Mouse (Mus musculus): ENCODE measurements around the gene Zranb3.

Zranb3 gene

DNA sequence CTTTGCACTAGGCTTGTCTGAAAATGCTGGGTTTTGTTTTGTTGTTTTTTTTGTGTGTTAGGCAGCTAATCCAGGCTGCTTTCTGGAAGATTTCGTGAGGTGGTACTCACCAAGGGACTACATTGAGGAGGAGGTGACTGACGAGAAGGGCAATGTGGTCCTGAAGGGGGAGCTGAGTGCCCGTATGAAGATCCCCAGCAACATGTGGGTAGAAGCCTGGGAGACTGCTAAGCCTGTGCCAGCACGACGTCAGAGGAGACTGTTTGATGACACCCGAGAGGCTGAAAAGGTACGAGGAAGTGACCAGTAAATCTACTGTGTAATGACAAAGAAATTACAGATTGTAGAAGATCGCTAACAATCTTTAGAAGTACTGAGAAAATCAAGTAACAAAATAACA, 165.6 kb downstream of the Zranb3 start:
- no peak for DNase-seq

DNA sequence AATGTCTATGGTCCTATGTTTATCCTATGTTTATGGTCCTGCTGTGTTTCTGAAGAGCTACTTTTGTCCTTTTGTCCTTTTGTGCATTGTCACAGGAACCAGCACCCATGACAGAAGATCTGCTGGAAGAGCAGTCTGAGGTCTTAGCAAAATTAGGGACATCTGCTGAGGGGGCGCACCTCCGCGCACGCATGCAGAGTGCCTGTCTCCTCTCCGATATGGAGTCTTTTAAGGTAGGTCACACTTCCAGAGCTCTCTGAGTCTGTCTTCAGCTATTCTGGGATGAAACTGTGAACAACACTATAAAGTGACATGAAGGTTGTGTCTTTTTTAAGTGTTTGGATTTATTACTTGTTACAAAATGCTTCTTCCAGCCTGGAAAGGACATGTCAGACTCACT, 168.5 kb downstream of the Zranb3 start:
- DNase-seq: no peak

DNA sequence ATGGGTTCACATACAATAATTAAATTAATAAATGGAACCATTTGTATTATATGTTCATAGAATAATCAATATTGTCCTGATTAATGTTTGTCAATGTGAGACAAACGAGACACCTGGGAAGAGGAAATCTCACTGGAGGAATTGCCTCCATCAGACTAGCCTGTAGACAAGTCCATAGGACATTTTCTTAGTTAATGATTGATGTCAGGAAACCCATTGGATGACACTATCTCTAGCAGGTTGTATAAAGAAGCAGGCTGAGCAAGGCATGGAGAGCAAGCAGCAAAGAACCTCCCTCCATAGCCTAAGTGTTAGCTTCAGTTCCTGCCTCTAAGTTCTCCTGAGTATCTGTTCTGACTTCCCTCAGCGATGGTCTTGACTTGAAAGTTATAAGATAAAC, 169.4 kb downstream of the Zranb3 start:
- no peak for DNase-seq

DNA sequence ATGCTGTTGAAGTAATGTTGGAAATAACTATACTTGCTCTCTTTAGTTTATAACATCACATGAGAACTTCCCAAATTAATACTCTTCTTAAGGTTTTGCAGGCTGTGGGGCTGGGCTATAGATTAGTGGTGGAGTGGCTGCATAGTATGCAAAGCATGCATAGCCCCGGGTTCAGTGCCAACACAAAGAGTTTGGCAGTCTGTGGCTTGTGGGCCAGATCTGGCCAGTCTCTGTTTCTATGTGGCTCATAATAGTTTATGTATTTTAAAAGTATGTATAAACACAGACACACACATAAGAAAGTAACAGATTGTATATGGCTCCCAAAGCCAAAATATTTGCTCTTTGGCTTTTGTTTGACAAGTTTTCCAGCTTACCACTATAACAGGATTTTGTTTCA, 187.0 kb downstream of the Zranb3 start:
- DNase-seq: no peak

DNA sequence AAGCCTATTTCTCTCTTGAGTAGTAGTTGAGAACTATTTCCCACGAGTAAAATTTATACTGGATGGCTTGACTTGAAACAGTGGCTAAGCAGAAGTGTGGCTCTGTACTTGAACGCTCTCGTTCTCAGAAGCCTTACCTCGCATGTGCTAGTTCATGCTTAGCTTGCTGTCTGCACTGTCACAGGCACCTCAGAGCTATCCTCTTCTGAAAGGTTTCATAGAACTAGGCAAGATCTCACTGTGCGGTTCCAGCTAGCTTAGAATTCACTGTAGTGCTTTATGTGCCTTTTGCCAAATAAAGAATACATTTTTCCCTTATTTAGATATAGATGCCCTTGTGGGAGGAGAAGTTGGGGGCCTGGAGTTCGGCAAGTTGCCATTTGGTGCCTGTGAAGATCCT, 187.5 kb downstream of the Zranb3 start:
- no peak for DNase-seq

DNA sequence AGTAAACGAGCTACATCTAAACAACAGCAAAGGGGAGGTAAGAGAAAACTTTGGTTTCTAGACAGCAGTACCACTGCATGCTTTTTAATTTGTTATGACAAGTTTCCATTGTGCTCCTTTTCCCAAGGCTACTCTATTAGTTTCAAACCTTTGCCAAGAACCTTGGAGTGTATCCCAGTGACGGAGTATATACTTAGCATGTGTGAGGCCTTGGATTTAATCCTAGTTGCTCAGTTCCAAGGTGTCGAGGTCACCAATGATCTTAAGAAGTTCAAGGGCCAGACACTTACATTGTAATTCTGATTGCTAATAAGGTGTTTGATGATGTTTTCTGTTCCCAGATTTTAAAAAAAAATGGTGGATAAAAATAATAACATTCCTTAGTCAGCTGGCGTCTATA, 189.7 kb downstream of the Zranb3 start:
- DNase-seq: no peak

DNA sequence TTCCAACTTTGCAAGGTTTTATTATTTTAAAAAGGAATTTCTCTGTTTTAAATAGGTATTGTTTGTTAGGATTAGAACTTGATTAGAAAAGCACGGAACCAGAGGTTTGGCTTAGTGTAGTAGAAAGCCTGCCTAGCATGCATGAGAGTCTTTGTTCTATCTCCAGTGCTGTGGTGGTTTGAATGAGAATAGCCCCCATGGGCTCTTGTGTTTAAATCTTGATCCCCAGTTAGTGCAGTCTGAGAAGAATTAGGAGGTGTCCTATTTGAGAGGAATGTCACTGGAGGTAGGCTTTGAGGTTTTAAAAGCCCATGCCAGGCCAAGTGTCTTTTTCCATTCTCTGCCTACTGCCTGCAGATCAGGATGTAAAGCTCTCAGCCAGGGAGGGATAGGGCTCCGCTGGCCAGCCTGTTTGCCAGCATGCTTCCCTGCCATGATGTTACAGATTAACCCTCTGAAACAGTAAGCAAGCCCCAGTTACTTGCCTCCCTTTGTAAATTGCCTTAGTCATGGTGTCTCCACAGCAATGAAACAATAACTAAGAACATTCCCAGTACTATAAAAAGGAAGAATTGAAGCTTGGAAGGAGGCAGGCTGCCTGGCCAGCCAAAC, 198.0 kb downstream of the Zranb3 start:
- no peak for DNase-seq

Measured in thymus, postnatal 4 days (tissue).